Mouse (Mus musculus) hindbrain, embryonic 10.5 days (tissue): ENCODE results near the gene Tmem235. TPM values are rescaled to one million over a fixed set of nuclear protein-coding genes. Genes with fewer than 3 reads are reported as not detected.

Experiments used
- DNase-seq: peaks from one replicate; pipeline ENCODE4 v3.0.0-alpha.2; 2017; ENCODE audit warnings: low spot score
- H3K27ac ChIP-seq: fragments of 300-500 bp; sonication (generic); 2 replicates; pipeline ENCODE4 v1.5.1; 2016; ENCODE audit warnings: mild to moderate bottlenecking, moderate library complexity
- H3K27me3 ChIP-seq: fragments of 300-500 bp; sonication (generic); 2 replicates; pipeline ENCODE4 v1.6.1; 2016; ENCODE audit warnings: mild to moderate bottlenecking; ENCODE audit not compliant: poor library complexity, insufficient read depth, severe bottlenecking
- H3K36me3 ChIP-seq: fragments of 300-500 bp; sonication (generic); 2 replicates; pipeline ENCODE4 v1.6.1; 2016; ENCODE audit warnings: mild to moderate bottlenecking, moderate library complexity
- H3K4me1 ChIP-seq: fragments of 300-500 bp; sonication (generic); replicated peaks from 2 replicates; pipeline ENCODE4 v1.6.1; 2016; ENCODE audit warnings: mild to moderate bottlenecking
- H3K4me3 ChIP-seq: fragments of 300-500 bp; sonication (generic); 2 replicates; pipeline ENCODE4 v1.5.1; 2016; ENCODE audit warnings: mild to moderate bottlenecking, moderate library complexity
- H3K9me3 ChIP-seq: fragments of 300-500 bp; sonication (generic); 2 replicates; pipeline ENCODE4 v1.6.1; 2016; ENCODE audit warnings: mild to moderate bottlenecking, moderate library complexity
- WGBS: fragments of 180-500 bp; shearing (Covaris S2); methylation state at CpG from one replicate; pipeline ENCODE4 v1.1.7; 2016; 5-methylcytosine and 5-hydroxymethylcytosine counted together
- polyA plus RNA-seq: library from polyadenylated mRNA; unstranded; fragments of >200 nt; fragmentation: Nextera tagmentation; extraction: Ambion mirVana; gene quantifications from 2 replicates; pipeline ENCODE4 v1.2.1, GENCODE M21; 2016

Tmem235 gene
- polyA plus RNA-seq, 1 experiment from 2014 or later = not detected

- Histone ChIP-seq H3K9me3 (no peaks in the 10 kb centered on the region), H3K4me3 (no peak overlapping the region), H3K4me1 (peaks cover 16% of the 10 kb centered on the region), H3K27ac (no peak overlapping the region), H3K36me3 (no peaks in the 10 kb centered on the region), H3K27me3 (no peaks in the 10 kb centered on the region)
- 93% methylated on average over 1 of the region's 1 CpGs for WGBS
- no peak for DNase-seq
Observed at GRCm38 (mm10) chr11:117839021-117839420, 21.5 kb upstream of the Tmem235 start.

- Histone ChIP-seq H3K9me3 (no peaks in the 10 kb centered on the region), H3K4me1 (peaks cover 13% of the 10 kb centered on the region), H3K27me3 (no peaks in the 10 kb centered on the region), H3K36me3 (no peaks in the 10 kb centered on the region), H3K27ac (no peak overlapping the region), H3K4me3 (no peak overlapping the region)
- no peak for DNase-seq
- whole genome bisulfite sequencing = 64% methylated on average over 1 of the region's 1 CpGs
Observed at GRCm38 (mm10) chr11:117840910-117841309, 19.6 kb upstream of the Tmem235 start.

GRCm38 (mm10) chr11:117843434-117843833 is 17.1 kb upstream of the Tmem235 start:
- Histone ChIP-seq H3K4me1 (peaks cover 16% of the 10 kb centered on the region), H3K4me3 (no peak overlapping the region), H3K9me3 (no peaks in the 10 kb centered on the region), H3K27me3 (no peaks in the 10 kb centered on the region), H3K27ac (no peak overlapping the region), H3K36me3 (no peaks in the 10 kb centered on the region)
- DNase-seq = no peak
- WGBS = 91% methylated on average over 2 of the region's 2 CpGs

- Histone ChIP-seq H3K27ac (0 out of 2 replicates have a peak overlapping the region, but pooled peaks have one; percentile 6), H3K36me3 (no peaks in the 10 kb centered on the region), H3K4me1 (peaks cover 27% of the 10 kb centered on the region), H3K4me3 (no peak overlapping the region), H3K27me3 (no peaks in the 10 kb centered on the region), H3K9me3 (no peaks in the 10 kb centered on the region)
- no peak for DNase-seq
- WGBS = 80% methylated on average over 2 of the region's 2 CpGs
Observed at GRCm38 (mm10) chr11:117844997-117845396, 15.6 kb upstream of the Tmem235 start.

GRCm38 (mm10) chr11:117845651-117846050 is 14.9 kb upstream of the Tmem235 start:
- Histone ChIP-seq H3K27ac (no peak overlapping the region), H3K27me3 (no peaks in the 10 kb centered on the region), H3K4me3 (no peak overlapping the region), H3K9me3 (no peaks in the 10 kb centered on the region), H3K36me3 (no peaks in the 10 kb centered on the region), H3K4me1 (peaks cover 33% of the 10 kb centered on the region)
- DNase-seq = no peak
- 88% methylated on average over 2 of the region's 2 CpGs for WGBS

- 59% methylated on average over 5 of the region's 5 CpGs for WGBS
- no peak for DNase-seq
- H3K27ac ChIP-seq = no peak overlapping the region
- peaks cover 9% of the 10 kb centered on the region for H3K36me3 ChIP-seq
- no peak overlapping the region for H3K4me3 ChIP-seq
- no peaks in the 10 kb centered on the region for H3K27me3 ChIP-seq
- H3K4me1 ChIP-seq = peaks cover 37% of the 10 kb centered on the region
- H3K9me3 ChIP-seq = no peaks in the 10 kb centered on the region
Observed at GRCm38 (mm10) chr11:117846640-117847039, 13.9 kb upstream of the Tmem235 start.

GRCm38 (mm10) chr11:117847593-117848215 is 12.8 kb upstream of the Tmem235 start:
- Histone ChIP-seq H3K27ac (peak overlapping the region; percentile 95), H3K36me3 (peaks cover 19% of the 10 kb centered on the region), H3K4me1 (peaks cover 37% of the 10 kb centered on the region), H3K4me3 (peak overlapping the region; percentile 86), H3K27me3 (no peaks in the 10 kb centered on the region), H3K9me3 (no peaks in the 10 kb centered on the region)
- WGBS = 86% methylated on average over 7 of the region's 7 CpGs
- DNase-seq = no peak

- H3K36me3 ChIP-seq = peaks cover 27% of the 10 kb centered on the region
- peaks cover 37% of the 10 kb centered on the region for H3K4me1 ChIP-seq
- peak overlapping the region; percentile 95 for H3K27ac ChIP-seq
- WGBS = 10% methylated on average over 19 of the region's 19 CpGs
- DNase-seq = no peak
- H3K4me3 ChIP-seq = peak overlapping the region; percentile 86
- no peaks in the 10 kb centered on the region for H3K9me3 ChIP-seq
- no peaks in the 10 kb centered on the region for H3K27me3 ChIP-seq
Observed at GRCm38 (mm10) chr11:117848271-117848984, 12.1 kb upstream of the Tmem235 start.

- Histone ChIP-seq H3K27ac (peak within 1 kb of the TSS; percentile 95), H3K4me1 (peaks cover 37% of the 10 kb centered on the region), H3K9me3 (no peaks in the 10 kb centered on the region), H3K27me3 (no peaks in the 10 kb centered on the region), H3K4me3 (peak within 1 kb of the TSS; percentile 86), H3K36me3 (peaks cover 34% of the 10 kb centered on the region)
- peak; percentile 96 for DNase-seq
- WGBS = under 1% methylated on average over 51 of the region's 51 CpGs
Observed at GRCm38 (mm10) chr11:117848985-117849671, 11.4 kb upstream of the Tmem235 start, which contains the start of gene Birc5. TSS of gene Birc5 (plus strand) at chr11:117849251.

- no peak for DNase-seq
- Histone ChIP-seq H3K9me3 (peaks cover 7% of the 10 kb centered on the region; the same call in 1 of the 2 replicates), H3K4me1 (peaks cover 30% of the 10 kb centered on the region), H3K27ac (no peak overlapping the region), H3K27me3 (no peaks in the 10 kb centered on the region), H3K4me3 (no peak overlapping the region), H3K36me3 (peaks cover 69% of the 10 kb centered on the region)
- WGBS = 92% methylated on average over 3 of the region's 3 CpGs
Observed at GRCm38 (mm10) chr11:117852875-117853274, 7.7 kb upstream of the Tmem235 start.

GRCm38 (mm10) chr11:117854241-117854640 is 6.3 kb upstream of the Tmem235 start:
- Histone ChIP-seq H3K27me3 (peaks cover 9% of the 10 kb centered on the region), H3K27ac (no peak overlapping the region), H3K36me3 (peaks cover 74% of the 10 kb centered on the region), H3K9me3 (peaks cover 7% of the 10 kb centered on the region; the same call in 1 of the 2 replicates), H3K4me1 (peaks cover 26% of the 10 kb centered on the region), H3K4me3 (no peak overlapping the region)
- no peak for DNase-seq
- WGBS = 91% methylated on average over 9 of the region's 9 CpGs

GRCm38 (mm10) chr11:117855360-117855759 is 5.2 kb upstream of the Tmem235 start:
- DNase-seq = no peak
- WGBS = 93% methylated on average over 5 of the region's 5 CpGs
- H3K4me1 ChIP-seq = peaks cover 26% of the 10 kb centered on the region
- H3K36me3 ChIP-seq = peaks cover 74% of the 10 kb centered on the region
- H3K4me3 ChIP-seq = no peak overlapping the region
- peaks cover 20% of the 10 kb centered on the region for H3K27me3 ChIP-seq
- H3K27ac ChIP-seq = no peak overlapping the region
- H3K9me3 ChIP-seq = peaks cover 7% of the 10 kb centered on the region; the same call in 1 of the 2 replicates

GRCm38 (mm10) chr11:117855975-117856374 is 4.6 kb upstream of the Tmem235 start:
- Histone ChIP-seq H3K4me3 (no peak overlapping the region), H3K9me3 (peaks cover 7% of the 10 kb centered on the region; the same call in 1 of the 2 replicates), H3K27ac (no peak overlapping the region), H3K27me3 (peaks cover 26% of the 10 kb centered on the region), H3K36me3 (peaks cover 72% of the 10 kb centered on the region), H3K4me1 (peaks cover 27% of the 10 kb centered on the region)
- DNase-seq = no peak
- WGBS = 82% methylated on average over 1 of the region's 1 CpGs
